Mouse (Mus musculus) Muller cell, postnatal 12 days (primary cell): ENCODE results near the gene Cldn2.
A peak's percentile ranks its signal among the peaks of the same experiment; 100 is the strongest.

Source experiments
- DNase-seq: peaks from one replicate; pipeline ENCODE4 v3.0.0-alpha.2; 2015; ENCODE audit errors: inconsistent ontology term

Gene Cldn2

GRCm38 (mm10) chrX:139807391-139807790, 6.8 kb downstream of the Cldn2 start:
- DNase-seq = no peak

DNA sequence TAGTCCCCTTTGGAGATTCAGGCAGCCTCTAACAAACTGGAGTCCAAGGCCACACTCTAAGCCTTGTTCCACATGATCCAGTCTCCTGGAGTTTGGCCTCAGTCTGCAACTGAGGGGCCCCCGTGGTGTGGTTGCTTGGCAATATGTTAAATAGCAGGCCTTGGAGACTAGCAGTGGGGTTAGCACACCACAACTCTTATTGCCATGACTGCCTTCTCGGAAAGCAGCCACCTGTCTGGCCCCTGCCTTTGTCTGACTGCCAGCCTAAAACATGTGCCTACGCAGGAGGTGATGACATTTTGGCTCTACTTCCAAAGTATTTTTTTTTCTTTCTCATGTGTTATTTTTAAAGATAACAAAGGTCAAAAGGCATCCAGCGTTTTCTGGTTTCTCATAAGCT, 7.5 kb downstream of the Cldn2 start:
- no peak for DNase-seq

GRCm38 (mm10) chrX:139808501-139808900, 7.9 kb downstream of the Cldn2 start:
- no peak for DNase-seq

DNA sequence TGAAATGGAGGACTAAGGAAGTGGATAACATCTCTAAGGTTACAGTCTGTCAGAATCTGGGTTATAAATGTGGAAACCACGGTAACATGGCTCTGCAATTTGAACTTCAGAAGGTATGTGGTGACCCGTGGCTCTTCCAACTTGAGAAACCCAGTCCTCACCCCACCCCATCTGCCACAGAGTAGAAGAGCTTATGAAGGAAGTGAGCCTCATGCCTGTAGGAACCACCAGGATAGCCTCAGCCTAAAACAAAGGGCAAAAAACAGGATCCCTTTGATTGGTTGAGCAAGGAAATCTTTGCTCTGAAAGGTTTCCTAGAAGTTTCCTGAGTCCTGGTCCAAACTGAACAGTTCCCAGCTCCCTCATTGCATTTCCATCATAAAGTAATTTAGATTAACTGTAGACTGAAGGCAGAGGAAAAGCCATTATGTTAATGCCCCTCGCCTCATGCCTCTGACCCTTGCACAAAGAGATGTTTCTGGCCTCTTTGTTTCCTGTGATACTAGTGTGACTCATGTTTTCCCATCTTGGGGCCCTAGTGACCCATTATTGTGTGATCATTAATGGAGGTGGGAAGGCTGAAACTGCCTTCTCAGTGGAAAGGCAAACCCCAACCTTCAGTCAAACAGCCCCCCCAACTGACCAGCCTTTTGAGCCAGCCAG, 12.1 kb downstream of the Cldn2 start:
- DNase-seq = no peak

DNA sequence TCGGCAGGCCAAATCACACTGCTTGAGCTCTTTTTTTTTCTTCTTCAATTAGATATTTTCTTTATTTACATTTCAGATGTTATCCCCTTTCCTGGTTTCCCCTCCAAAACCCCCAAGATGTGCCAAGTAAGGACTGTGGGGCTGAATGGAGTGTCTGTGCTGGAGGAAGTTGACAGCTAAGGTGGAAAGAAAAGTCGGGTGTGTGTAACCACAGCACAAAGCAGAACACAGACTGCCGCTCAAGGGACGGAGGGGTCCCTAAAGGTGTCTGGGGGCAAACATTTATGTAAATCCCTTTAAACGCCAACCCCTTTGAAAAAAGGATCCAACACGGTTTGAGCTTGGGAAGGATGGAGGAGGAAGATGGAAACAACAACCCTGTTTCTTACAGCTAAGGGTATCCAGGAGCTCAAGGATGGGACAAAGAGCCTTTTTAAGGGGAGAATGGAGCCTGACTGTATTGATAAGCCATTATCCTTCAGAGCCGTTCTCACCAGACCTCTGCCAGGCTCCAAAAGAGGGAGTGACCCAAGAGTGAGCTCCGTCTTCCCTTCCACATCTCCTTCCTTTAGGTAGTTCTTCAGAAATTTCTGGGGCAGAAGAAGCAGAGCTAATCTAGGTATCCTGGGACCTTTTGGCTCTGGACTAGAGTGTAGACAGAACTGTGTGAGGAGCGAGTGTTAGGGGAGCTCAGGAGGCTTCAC, 12.8 kb downstream of the Cldn2 start:
- DNase-seq = no peak

- DNase-seq = no peak
Observed at GRCm38 (mm10) chrX:139814018-139814635, 13.5 kb downstream of the Cldn2 start.

DNA sequence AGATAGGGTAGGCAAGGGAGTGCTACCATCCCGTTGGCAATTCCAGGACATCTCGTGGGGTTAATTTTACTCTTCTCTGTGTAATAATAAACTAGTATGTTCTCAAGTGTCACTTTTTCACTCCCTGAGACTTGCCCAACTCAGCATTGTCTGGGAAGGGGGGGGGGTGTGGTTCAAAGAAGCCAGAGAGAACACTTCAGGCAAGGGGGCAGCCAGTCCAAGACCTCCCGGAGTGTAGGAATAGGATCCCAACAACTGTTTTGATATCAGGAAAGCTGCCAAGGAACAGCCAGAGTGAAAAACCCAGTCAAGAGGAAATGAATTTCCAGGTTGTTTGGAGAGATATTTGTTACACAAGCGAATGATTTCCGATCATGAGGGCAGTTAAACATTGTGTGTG, 14.6 kb downstream of the Cldn2 start:
- DNase-seq = no peak

DNA sequence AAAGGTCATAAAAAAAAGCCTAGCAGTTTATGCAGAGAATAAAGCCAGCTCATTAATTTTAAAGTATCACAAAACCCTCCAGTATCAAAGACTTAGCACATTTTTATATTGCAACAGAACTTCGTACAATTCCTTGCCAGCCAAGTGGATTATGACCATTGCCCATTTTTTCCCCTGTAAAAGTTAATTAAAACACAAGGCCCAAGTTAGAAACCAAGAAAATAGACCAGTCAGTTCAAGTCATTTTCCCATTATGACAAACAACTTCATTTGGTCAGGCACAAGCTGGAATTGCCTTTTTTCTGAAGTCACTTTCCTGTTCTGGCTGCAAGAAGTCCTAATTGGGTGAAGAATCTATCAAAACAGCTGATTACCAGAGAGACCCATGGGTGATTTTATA, 24.8 kb downstream of the Cldn2 start:
- DNase-seq = no peak

DNA sequence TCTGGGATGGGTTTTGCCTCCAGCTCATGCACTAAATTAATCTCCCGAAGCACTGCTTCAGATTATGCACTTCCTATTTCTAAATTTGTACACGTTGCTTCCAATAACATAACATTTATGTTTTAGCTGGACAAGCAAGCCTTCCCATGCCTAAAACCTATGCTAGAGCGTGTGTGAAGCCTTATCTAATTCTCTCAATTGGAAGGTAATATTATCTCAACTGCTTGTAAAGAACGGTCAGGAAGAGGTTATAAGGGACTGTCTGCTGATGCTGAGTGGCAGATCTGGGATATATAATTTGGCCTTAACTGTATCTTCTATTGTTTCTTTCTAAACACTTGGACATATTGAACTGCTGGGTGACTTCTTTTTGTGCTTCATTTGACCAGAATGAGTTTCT, 26.3 kb downstream of the Cldn2 start:
- no peak for DNase-seq

GRCm38 (mm10) chrX:139828363-139829092, 27.9 kb downstream of the Cldn2 start:
- DNase-seq = no peak

GRCm38 (mm10) chrX:139832464-139832863, 31.8 kb downstream of the Cldn2 start:
- DNase-seq = peak; percentile 58

GRCm38 (mm10) chrX:139839057-139839456, 38.4 kb downstream of the Cldn2 start:
- no peak for DNase-seq

DNA sequence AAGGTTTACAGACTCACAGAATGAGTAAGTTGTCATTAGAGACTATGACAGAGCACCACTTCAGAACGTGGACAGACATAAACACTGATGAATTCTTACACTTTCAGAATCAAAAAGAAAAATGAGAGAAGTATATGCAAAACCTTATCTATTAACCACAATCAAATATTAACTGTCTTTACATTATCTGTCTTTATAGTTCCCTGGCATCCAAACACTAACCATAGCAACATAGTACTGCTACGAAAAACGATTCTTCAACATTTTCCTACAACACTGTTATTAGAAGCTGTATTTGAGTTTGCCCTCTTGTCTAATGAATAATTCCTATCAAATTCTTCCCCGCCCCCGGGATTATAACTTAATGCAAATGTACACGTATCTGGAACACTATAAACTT, 40.5 kb downstream of the Cldn2 start:
- no peak for DNase-seq

GRCm38 (mm10) chrX:139854795-139855194, 54.2 kb downstream of the Cldn2 start:
- DNase-seq = no peak

- no peak for DNase-seq
Observed at GRCm38 (mm10) chrX:139859402-139859801, 58.8 kb downstream of the Cldn2 start.
